Mouse (Mus musculus) G1E (cell line): ENCODE data around the gene Agap2.

ENCODE experiments used
- CTCF ChIP-seq: IDR thresholded peaks from 2 replicates; pipeline ENCODE4 v1.5.1; 2012; ENCODE audit warnings: low read depth, low read length, inconsistent platforms, mixed read lengths
- TAL1 ChIP-seq: conservative IDR thresholded peaks from 2 replicates; pipeline ENCODE4 v1.6.1; 2012; ENCODE audit warnings: low read depth, low read length, inconsistent platforms, mixed read lengths

- no peak for TF ChIP-seq CTCF
- TF ChIP-seq TAL1, result no peak
Measured at GRCm38 (mm10) chr10:127062503-127062902, 12.6 kb upstream of the Agap2 start.
